Mouse (Mus musculus): Measurements from ENCODE around the gene Pecam1.
"Not testable (repeated sequence)": the region's sequence is repeated elsewhere in the genome, so short reads cannot be mapped to it uniquely, and the experiment has no call there.

Pecam1 gene

GRCm38 (mm10) chr11:106618768-106619167, 131.7 kb downstream of the Pecam1 start:
- DNase-seq = not testable (repeated sequence)

- peak; percentile 22 for DNase-seq
Measured at GRCm38 (mm10) chr11:106617821-106618580, 132.4 kb downstream of the Pecam1 start.

- no peak for DNase-seq
Measured at GRCm38 (mm10) chr11:106615561-106615960, 134.9 kb downstream of the Pecam1 start.

- peak; percentile 19 for DNase-seq
Measured at GRCm38 (mm10) chr11:106614339-106614645, 136.1 kb downstream of the Pecam1 start.

GRCm38 (mm10) chr11:106613638-106614338, 136.6 kb downstream of the Pecam1 start:
- no peak for DNase-seq

- DNase-seq = peak; percentile 99
Measured at GRCm38 (mm10) chr11:106612961-106613637, 137.3 kb downstream of the Pecam1 start, which contains the start of gene Tex2. Gene Tex2, minus strand, starts transcription at chr11:106613423.

GRCm38 (mm10) chr11:106612209-106612960, 138.0 kb downstream of the Pecam1 start:
- peak; percentile 47 for DNase-seq

GRCm38 (mm10) chr11:106609731-106610130, 140.7 kb downstream of the Pecam1 start:
- DNase-seq = no peak

GRCm38 (mm10) chr11:106607316-106607715, 143.1 kb downstream of the Pecam1 start:
- DNase-seq = peak; percentile 23

- DNase-seq = no peak
Measured at GRCm38 (mm10) chr11:106606042-106606441, 144.4 kb downstream of the Pecam1 start.
